Mouse (Mus musculus) yolk sac, embryonic 10.5 days (tissue): ENCODE results near the gene Gm20388.

Source experiments
- DNase-seq: peaks from one replicate; pipeline ENCODE4 v3.0.0-alpha.2; 2017; ENCODE audit warnings: low spot score

The Gm20388 gene

GRCm38 (mm10) chr8:121978670-121979069 lies 2068.0 kb downstream of the Gm20388 start:
- DNase-seq = no peak

- DNase-seq = peak; percentile 49
Measured at GRCm38 (mm10) chr8:121980792-121981519, 2070.3 kb downstream of the Gm20388 start.

GRCm38 (mm10) chr8:121981520-121981895 lies 2070.9 kb downstream of the Gm20388 start:
- DNase-seq = no peak

GRCm38 (mm10) chr8:121985673-121986072 lies 2075.0 kb downstream of the Gm20388 start:
- no peak for DNase-seq

- no peak for DNase-seq
Measured at GRCm38 (mm10) chr8:121987892-121988291, 2077.3 kb downstream of the Gm20388 start.

- no peak for DNase-seq
Measured at GRCm38 (mm10) chr8:121990506-121991255, 2080.0 kb downstream of the Gm20388 start.

GRCm38 (mm10) chr8:121991611-121992010 lies 2081.0 kb downstream of the Gm20388 start:
- no peak for DNase-seq

GRCm38 (mm10) chr8:121992911-121993310 lies 2082.3 kb downstream of the Gm20388 start:
- no peak for DNase-seq

- DNase-seq = no peak
Measured at GRCm38 (mm10) chr8:121995112-121995511, 2084.5 kb downstream of the Gm20388 start.

GRCm38 (mm10) chr8:121995895-121996294 lies 2085.3 kb downstream of the Gm20388 start:
- no peak for DNase-seq

- DNase-seq = no peak
Measured at GRCm38 (mm10) chr8:121998631-121999030, 2088.0 kb downstream of the Gm20388 start.

- DNase-seq = no peak
Measured at GRCm38 (mm10) chr8:121999211-121999610, 2088.6 kb downstream of the Gm20388 start.

- DNase-seq = no peak
Measured at GRCm38 (mm10) chr8:122001339-122002115, 2090.9 kb downstream of the Gm20388 start.

- no peak for DNase-seq
Measured at GRCm38 (mm10) chr8:122003646-122004045, 2093.0 kb downstream of the Gm20388 start.

GRCm38 (mm10) chr8:122004131-122004530 lies 2093.5 kb downstream of the Gm20388 start:
- no peak for DNase-seq

- no peak for DNase-seq
Measured at GRCm38 (mm10) chr8:122005422-122006204, 2095.0 kb downstream of the Gm20388 start.

- no peak for DNase-seq
Measured at GRCm38 (mm10) chr8:122006688-122007484, 2096.2 kb downstream of the Gm20388 start.

- no peak for DNase-seq
Measured at GRCm38 (mm10) chr8:122008395-122008794, 2097.8 kb downstream of the Gm20388 start.

GRCm38 (mm10) chr8:122010638-122011037 lies 2100.0 kb downstream of the Gm20388 start:
- no peak for DNase-seq

GRCm38 (mm10) chr8:122011066-122011588 lies 2100.5 kb downstream of the Gm20388 start:
- no peak for DNase-seq

GRCm38 (mm10) chr8:122014606-122015005 lies 2104.0 kb downstream of the Gm20388 start:
- DNase-seq = no peak
